Mouse (Mus musculus): ENCODE results near the gene Slc34a2.

Slc34a2 gene

GRCm38 (mm10) chr5:53112942-53113341, 75.1 kb downstream of the Slc34a2 start:
- no peak for DNase-seq

GRCm38 (mm10) chr5:53114616-53115267, 76.9 kb downstream of the Slc34a2 start:
- no peak for DNase-seq

- DNase-seq: no peak
Observed at GRCm38 (mm10) chr5:53118212-53118611, 80.3 kb downstream of the Slc34a2 start.

GRCm38 (mm10) chr5:53119689-53120088, 81.8 kb downstream of the Slc34a2 start:
- no peak for DNase-seq

All from right cerebral cortex, postnatal 14 days (tissue).